Mouse (Mus musculus) cerebellum, adult 2 months (tissue): ENCODE measurements around the gene Pla2g12a. TPM values are rescaled to one million over a fixed set of nuclear protein-coding genes. Genes with fewer than 3 reads are reported as not detected.

Experiments
- DNase-seq, 2 experiments: peaks; one replicate each; pipeline ENCODE4 v3.0.0; 2021
- H3K27ac ChIP-seq: fragments of 200-500 bp; 2 replicates; pipeline ENCODE4 v1.5.1; 2012; ENCODE audit warnings: low read length, control low read depth, inconsistent platforms; ENCODE audit not compliant: insufficient read depth
- H3K27me3 ChIP-seq: fragments of 200-500 bp; 2 replicates; pipeline ENCODE4 v1.6.1; 2012; ENCODE audit warnings: inconsistent platforms, mild to moderate bottlenecking, low read length, moderate library complexity; ENCODE audit not compliant: control insufficient read depth, insufficient read depth
- H3K4me1 ChIP-seq: fragments of 200-500 bp; 2 replicates; pipeline ENCODE4 v1.6.1; 2011; ENCODE audit warnings: low read length; ENCODE audit not compliant: control insufficient read depth, insufficient read depth
- H3K4me3 ChIP-seq: fragments of 200-500 bp; replicated peaks from 2 replicates; pipeline ENCODE3; 2011; ENCODE audit warnings: mild to moderate bottlenecking, low read depth, low read length, control low read depth; ENCODE audit not compliant: insufficient read depth
- CTCF ChIP-seq: fragments of 200-500 bp; IDR thresholded peaks from 2 replicates; pipeline ENCODE4 v1.5.1; 2011; ENCODE audit warnings: low read depth, mild to moderate bottlenecking, control low read depth, low read length, moderate library complexity, borderline replicate concordance; ENCODE audit not compliant: insufficient read depth
- POLR2A ChIP-seq: fragments of 200-500 bp; IDR thresholded peaks from 2 replicates; pipeline ENCODE4 v1.6.1; 2011; ENCODE audit warnings: low read length, control low read depth, borderline replicate concordance; ENCODE audit not compliant: insufficient read depth
- WGBS: fragments of 180-500 bp; shearing (Covaris S2); methylation state at CpG from one replicate; pipeline ENCODE4 v1.1.7; 2018; 5-methylcytosine and 5-hydroxymethylcytosine counted together
- polyA plus RNA-seq: library from polyadenylated mRNA; depleted of rRNA; stranded (reverse); fragments of >200 nt; gene quantifications from 2 replicates; pipeline ENCODE4 v1.2.3, GENCODE M21; 2012; rRNA removed

Pla2g12a gene
- 30.8 and 32.3 TPM in 2 replicates for polyA plus RNA-seq

GRCm38 (mm10) chr3:129878405-129879021 is at the start of gene Pla2g12a:
TSS of gene Pla2g12a (plus strand) at chr3:129878606.
- Histone ChIP-seq H3K4me1 (no peaks in the 10 kb centered on the region), H3K27me3 (no peaks in the 10 kb centered on the region), H3K27ac (0 out of 2 replicates have a peak within 1 kb of the TSS, but pooled peaks have one; percentile 35), H3K4me3 (peak within 1 kb of the TSS; percentile 81)
- peak; percentile 93 to 94 for DNase-seq
- WGBS, result under 1% methylated on average over 66 of the region's 66 CpGs
- TF ChIP-seq POLR2A (0 out of 2 replicates have a peak, but pooled peaks have one; percentile 54), CTCF (no peak)

DNA sequence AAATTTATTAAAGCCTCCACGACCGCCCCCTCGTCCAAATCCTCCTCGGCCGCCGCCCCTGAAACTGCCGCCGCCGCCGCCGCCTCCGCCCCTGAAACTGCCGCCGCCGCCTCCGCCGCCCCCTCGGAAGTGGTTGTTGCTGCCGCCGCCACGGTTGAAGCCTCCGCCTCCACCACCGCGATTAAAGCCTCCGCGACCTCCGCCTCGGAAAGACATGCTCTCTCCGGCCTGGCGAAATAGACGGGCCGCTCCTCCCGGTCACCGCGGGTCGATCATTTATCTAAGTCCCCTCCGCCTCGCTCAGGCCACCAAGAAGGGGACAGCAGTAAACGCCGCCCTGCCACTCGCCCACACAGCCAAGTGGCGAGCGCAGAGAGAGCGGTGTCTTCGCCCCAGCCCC is 47.8 kb upstream of the Pla2g12a start:
- H3K4me1 ChIP-seq, result no peaks in the 10 kb centered on the region
- no peaks in the 10 kb centered on the region for H3K27me3 ChIP-seq
- WGBS, result 1% methylated on average over 45 of the region's 45 CpGs
- peak overlapping the region; percentile 60 for H3K4me3 ChIP-seq
- no peak for TF ChIP-seq POLR2A
- no peak for TF ChIP-seq CTCF
- DNase-seq, result no peak
- peak overlapping the region; percentile 68; the same call in 1 of the 2 replicates for H3K27ac ChIP-seq

DNA sequence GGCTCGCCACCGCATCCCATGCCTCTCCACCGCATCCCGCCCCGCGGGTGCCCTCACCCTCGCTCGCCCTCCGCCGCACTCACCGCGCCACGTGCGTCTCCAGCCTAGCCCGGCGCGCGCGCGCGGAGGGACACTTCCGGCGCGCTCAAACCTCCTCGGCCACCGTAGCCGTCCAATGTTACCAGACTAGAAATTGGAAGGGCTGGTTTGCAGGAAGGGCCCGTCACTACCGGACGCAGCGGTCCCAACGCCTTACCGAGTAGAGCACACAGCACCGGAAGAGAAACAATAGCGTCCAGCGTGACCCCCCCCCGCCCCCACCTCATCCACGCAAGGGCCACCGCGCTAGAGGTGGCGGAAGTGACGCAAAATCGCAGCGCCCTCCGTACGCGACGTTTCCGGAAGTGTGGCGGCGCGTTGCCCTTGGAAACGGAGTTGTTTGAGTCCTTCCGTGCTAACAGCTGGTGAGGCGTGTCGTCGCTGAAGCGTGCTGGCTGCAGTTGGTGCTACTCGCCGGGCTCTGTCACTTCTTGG is 47.3 kb upstream of the Pla2g12a start, which contains the start of gene Gar1:
Gene Gar1, minus strand, starts transcription at position 362 of the 534 bp plus-strand sequence.
- WGBS, result under 1% methylated on average over 60 of the region's 60 CpGs
- Histone ChIP-seq H3K4me1 (no peaks in the 10 kb centered on the region), H3K27me3 (no peaks in the 10 kb centered on the region), H3K4me3 (peak within 1 kb of the TSS; percentile 60), H3K27ac (peak within 1 kb of the TSS; percentile 68)
- peak; percentile 32; the same call in 1 of the 2 replicates for TF ChIP-seq POLR2A
- no peak for TF ChIP-seq CTCF
- peak; percentile 95 to 97 for DNase-seq

DNA sequence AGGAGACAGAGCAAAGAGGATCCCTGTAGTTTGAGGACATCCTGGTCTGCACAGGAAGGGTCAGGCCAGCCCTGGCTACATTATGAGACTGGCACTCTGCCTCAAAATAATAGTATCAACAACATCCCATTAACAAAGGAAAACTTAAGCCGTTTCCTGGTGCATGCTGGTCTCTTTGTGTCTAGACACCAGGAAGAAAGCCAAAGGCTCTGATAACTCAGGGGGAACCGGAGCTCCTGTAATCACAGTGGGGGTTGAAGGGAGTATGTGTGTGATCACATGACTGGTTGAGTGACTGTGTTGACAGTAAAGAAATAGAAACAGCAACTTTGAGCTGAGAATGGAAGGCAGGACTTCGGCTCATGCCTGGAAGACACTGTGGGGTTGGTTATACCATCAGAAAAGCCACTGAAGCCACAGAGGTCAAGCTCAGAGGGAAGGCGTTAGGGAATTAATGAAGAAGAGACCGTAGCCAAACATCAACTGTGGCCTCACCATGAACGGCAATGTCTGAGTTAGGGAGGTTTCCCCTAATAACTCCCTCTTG is 42.9 kb upstream of the Pla2g12a start, which contains the start of gene Cfi:
Gene Cfi, plus strand, starts transcription at position 497 of the 547 bp plus-strand sequence.
- H3K4me1 ChIP-seq, result no peaks in the 10 kb centered on the region
- DNase-seq, result no peak
- H3K27me3 ChIP-seq, result no peaks in the 10 kb centered on the region
- H3K4me3 ChIP-seq, result no peak within 1 kb of the TSS
- 38% methylated on average over 6 of the region's 6 CpGs for WGBS
- no peak within 1 kb of the TSS for H3K27ac ChIP-seq
- TF ChIP-seq POLR2A (no peak), CTCF (no peak)

DNA sequence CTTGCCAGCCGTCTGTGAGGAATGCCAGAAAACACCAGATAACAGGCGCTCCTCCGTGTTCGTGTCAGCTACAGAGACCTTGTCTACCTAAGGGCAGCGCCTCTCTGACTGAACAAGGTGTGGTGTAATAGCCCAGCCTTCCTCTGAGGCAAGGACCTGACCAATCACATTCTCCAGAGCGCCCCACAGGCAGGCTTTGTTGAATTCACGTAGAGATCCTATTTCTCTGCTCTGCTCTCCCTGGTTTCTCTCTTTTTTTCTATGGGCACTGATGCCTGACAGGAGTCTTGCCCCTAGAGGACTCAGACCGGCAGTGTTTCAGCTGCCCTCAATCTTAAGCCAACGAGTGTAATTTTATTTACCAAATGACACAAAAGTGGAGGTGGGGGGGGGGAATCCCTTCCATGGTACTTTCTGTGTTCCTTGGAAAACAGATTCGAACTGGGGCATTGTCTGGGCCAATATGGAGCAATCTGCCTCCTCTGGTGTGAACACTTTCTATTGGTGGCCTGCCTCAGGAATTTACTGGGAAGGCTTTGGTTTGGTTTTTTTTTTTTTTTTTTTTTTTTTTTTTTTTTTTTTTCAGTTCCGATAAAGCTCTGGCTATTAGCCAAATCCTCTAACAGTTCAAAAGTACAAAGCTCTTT is 42.2 kb upstream of the Pla2g12a start:
- TF ChIP-seq POLR2A, result no peak
- TF ChIP-seq CTCF, result no peak
- no peak for DNase-seq
- no peak overlapping the region for H3K27ac ChIP-seq

GRCm38 (mm10) chr3:129836965-129837364 is 41.4 kb upstream of the Pla2g12a start:
- TF ChIP-seq CTCF (no peak), POLR2A (no peak)
- 87% methylated on average over 6 of the region's 6 CpGs for WGBS
- Histone ChIP-seq H3K4me1 (no peaks in the 10 kb centered on the region), H3K4me3 (no peak overlapping the region), H3K27ac (no peak overlapping the region), H3K27me3 (no peaks in the 10 kb centered on the region)
- no peak for DNase-seq

More for the DNA sequence above, 42.2 kb upstream of the Pla2g12a start:
- Histone ChIP-seq H3K4me3 (no peak overlapping the region), H3K27me3 (no peaks in the 10 kb centered on the region), H3K4me1 (no peaks in the 10 kb centered on the region)
- 7% methylated on average over 11 of the region's 11 CpGs for WGBS

DNA sequence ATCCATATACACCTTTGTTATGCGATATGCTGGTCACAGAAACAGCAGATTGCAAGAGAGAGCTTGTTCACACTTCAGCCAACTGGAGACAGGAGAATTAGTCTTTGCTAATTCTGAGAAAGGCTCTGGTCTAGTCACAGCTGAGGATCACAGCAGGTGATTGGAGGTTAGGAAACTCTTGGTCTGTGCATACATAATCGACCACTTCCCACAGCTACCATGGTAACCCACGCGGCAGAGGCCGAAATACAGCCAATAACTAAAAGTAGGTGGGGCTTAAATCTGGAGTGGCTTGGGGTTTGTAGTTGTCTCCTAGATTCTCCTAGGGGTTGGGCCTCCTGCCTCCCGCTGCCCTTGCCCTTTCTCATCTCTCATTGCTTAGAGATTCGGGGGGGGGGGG is 40.4 kb upstream of the Pla2g12a start:
- no peak overlapping the region for H3K27ac ChIP-seq
- TF ChIP-seq POLR2A, result no peak
- TF ChIP-seq CTCF, result no peak
- no peaks in the 10 kb centered on the region for H3K4me1 ChIP-seq
- H3K4me3 ChIP-seq, result no peak overlapping the region
- no peaks in the 10 kb centered on the region for H3K27me3 ChIP-seq
- DNase-seq, result no peak
- 12% methylated on average over 7 of the region's 7 CpGs for WGBS
